Mouse (Mus musculus) A20 (cell line): ENCODE results near the gene Zbtb7a.
A peak's percentile ranks its signal among the peaks of the same experiment; 100 is the strongest.

Source experiments
- DNase-seq: peaks from one replicate; pipeline ENCODE4 v3.0.0-alpha.2; 2011; ENCODE audit warnings: low read depth, low spot score

Zbtb7a gene

GRCm38 (mm10) chr10:81190236-81190911, 55.4 kb downstream of the Zbtb7a start:
- peak; percentile 69 for DNase-seq

- peak; percentile 62 for DNase-seq
These were observed 55.9 kb downstream of the Zbtb7a start for GRCm38 (mm10) chr10:81190912-81191321.

GRCm38 (mm10) chr10:81191342-81191982, 56.4 kb downstream of the Zbtb7a start:
- DNase-seq: no peak

- DNase-seq: peak; percentile 96
These were observed 57.4 kb downstream of the Zbtb7a start for GRCm38 (mm10) chr10:81192270-81192967.

- DNase-seq: peak; percentile 80
These were observed 58.0 kb downstream of the Zbtb7a start for GRCm38 (mm10) chr10:81192968-81193501.

- DNase-seq: peak; percentile 95
These were observed 59.2 kb downstream of the Zbtb7a start for GRCm38 (mm10) chr10:81193991-81194774.

GRCm38 (mm10) chr10:81195300-81195699, 60.3 kb downstream of the Zbtb7a start:
- peak; percentile 57 for DNase-seq

- DNase-seq: no peak
These were observed 61.5 kb downstream of the Zbtb7a start for GRCm38 (mm10) chr10:81196470-81197065.

- DNase-seq: no peak
These were observed 62.3 kb downstream of the Zbtb7a start for GRCm38 (mm10) chr10:81197305-81197704.

GRCm38 (mm10) chr10:81198230-81198629, 63.2 kb downstream of the Zbtb7a start:
- DNase-seq: peak; percentile 73

GRCm38 (mm10) chr10:81198990-81199389, 64.0 kb downstream of the Zbtb7a start:
- DNase-seq: no peak

GRCm38 (mm10) chr10:81200141-81200540, 65.1 kb downstream of the Zbtb7a start:
- DNase-seq: no peak

GRCm38 (mm10) chr10:81200605-81201287, 65.7 kb downstream of the Zbtb7a start:
- DNase-seq: no peak

GRCm38 (mm10) chr10:81201807-81202758, 67.1 kb downstream of the Zbtb7a start, which contains the start of gene Nmrk2:
Gene Nmrk2 (minus strand): TSS chr10:81202051.
- DNase-seq: no peak
